In the genomic region with DNA sequence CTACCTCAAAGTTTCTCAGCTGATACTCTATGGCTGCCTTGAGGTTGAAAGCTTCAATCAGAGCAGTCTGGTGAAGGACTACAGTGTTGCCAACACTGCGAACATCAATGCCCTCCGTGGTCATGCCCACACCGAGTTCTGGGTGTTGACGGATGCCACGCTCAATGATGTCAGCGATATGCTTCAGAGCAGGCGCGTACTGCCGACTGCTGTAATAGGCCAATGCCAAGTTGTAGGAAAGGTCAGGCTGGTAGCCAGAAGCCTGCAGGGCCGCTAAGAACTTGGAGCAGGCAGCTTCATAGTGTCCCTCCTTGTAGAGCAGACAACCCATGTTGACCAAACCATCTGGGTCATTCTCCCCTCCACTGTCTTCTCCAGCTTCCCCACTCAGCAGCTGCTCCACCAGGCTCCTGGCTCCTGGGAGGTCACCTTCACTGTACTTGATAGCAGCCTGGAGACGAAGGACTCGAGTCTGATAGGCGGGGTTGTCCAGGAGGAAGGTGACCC, we compare ENCODE assay signal across 9 mouse cellular contexts. TPM values are rescaled to one million over a fixed set of nuclear protein-coding genes. Genes with fewer than 3 reads are reported as not detected.
DNase-seq lines count a peak whose midpoint lies in the region; ATAC-seq and TF ChIP-seq lines count a peak whose summit lies in the region.
"Not testable (repeated sequence)": the region's sequence is repeated elsewhere in the genome, so short reads cannot be mapped to it uniquely, and the experiment has no call there.
"Had no signal": no experiment of that assay in that cellular context is flagged by ENCODE, and none has a peak within 500 bp of the region (broad histone marks: within the 10 kb centered on the region; RNA-seq: fewer than 3 reads in every experiment).

No protein-coding gene starts in this region.

- 94% methylated on average over 13 of the region's 13 CpGs for WGBS in forebrain, embryonic 11.5 days
- WGBS in heart, embryonic 12.5 days, result 89% methylated on average over 13 of the region's 13 CpGs
- 94% methylated on average over 11 of the region's 13 CpGs for WGBS in hindbrain, embryonic 16.5 days
- 82% methylated on average over 13 of the region's 13 CpGs for WGBS in liver, embryonic 14.5 days (ENCODE audit: insufficient replicate concordance)
- 96% methylated on average over 13 of the region's 13 CpGs for WGBS in midbrain, embryonic 14.5 days
- 97% methylated on average over 13 of the region's 13 CpGs for WGBS in spleen, adult 2 months

- TF ChIP-seq EP300 in liver, embryonic 14.5 days (IDR thresholded peaks at IDR 0.05; ENCODE audit: low read depth), result not testable (repeated sequence)

- not testable (repeated sequence) for ATAC-seq in forebrain, embryonic 11.5 days (replicated peaks; ENCODE audit: low FRiP score); heart, embryonic 12.5 days (ENCODE audit: insufficient number of reproducible peaks, low FRiP score); midbrain, embryonic 14.5 days (ENCODE audit: low FRiP score, low TSS enrichment)
- ATAC-seq in hindbrain, embryonic 16.5 days, result peak; percentile 3; the same call in 1 of the 2 replicates
- 0 out of 2 replicates have a peak, but pooled peaks have one; percentile 2 for ATAC-seq in liver, embryonic 14.5 days (ENCODE audit: insufficient read depth)

- not testable (repeated sequence) for H3K4me1 ChIP-seq in forebrain, embryonic 11.5 days (replicated peaks; ENCODE audit: control insufficient read depth, insufficient read depth, low read length); heart, embryonic 12.5 days (replicated peaks); hindbrain, embryonic 16.5 days (ENCODE audit: control insufficient read depth, insufficient read depth, low read depth, low read length); liver, embryonic 14.5 days (replicated peaks; ENCODE audit: control insufficient read depth in 2 of 2, insufficient read depth in 2 of 2, low read length in 1 of 2); midbrain, embryonic 14.5 days (ENCODE audit: control insufficient read depth, insufficient read depth, low read length); spleen, adult 2 months (ENCODE audit: control insufficient read depth, insufficient read depth, insufficient read length)

- H3K4me3 ChIP-seq in forebrain, embryonic 11.5 days (ENCODE audit: low read depth, low read length), result peak overlapping the region; percentile 41; the same call in 1 of the 2 replicates
- H3K4me3 ChIP-seq in heart, embryonic 12.5 days, result peak overlapping the region; percentile 62
- peak overlapping the region; percentile 52 for H3K4me3 ChIP-seq in hindbrain, embryonic 16.5 days (ENCODE audit: low read length)
- peak overlapping the region; percentile 72; the same call in 1 of the 2 replicates for H3K4me3 ChIP-seq in layer of hippocampus, adult 2 months
- peak overlapping the region; percentile 52 to 78; a peak in 3 of 4 replicates for H3K4me3 ChIP-seq in liver, embryonic 14.5 days (ENCODE audit: insufficient read depth in 1 of 2, low read depth in 2 of 2, low read length in 2 of 2)
- H3K4me3 ChIP-seq in midbrain, embryonic 14.5 days (replicated peaks; ENCODE audit: low read depth, low read length), result peak overlapping the region; percentile 39
- peak overlapping the region; percentile 86; the same call in 1 of the 2 replicates for H3K4me3 ChIP-seq in spleen, adult 2 months (ENCODE audit: extremely low read depth, insufficient read depth, insufficient read length)

- H3K9ac ChIP-seq in forebrain, embryonic 11.5 days (ENCODE audit: low read length); hindbrain, embryonic 16.5 days (ENCODE audit: low read depth, low read length); liver, embryonic 14.5 days (replicated peaks); midbrain, embryonic 14.5 days (replicated peaks; ENCODE audit: low read length): not testable (repeated sequence)
- H3K9ac ChIP-seq in heart, embryonic 12.5 days, result peak overlapping the region; percentile 71; the same call in 1 of the 2 replicates

- TF ChIP-seq CTCF in layer of hippocampus, adult 2 months (conservative IDR thresholded peaks at IDR 0.05); liver, embryonic 14.5 days (IDR thresholded peaks at IDR 0.05; ENCODE audit: low read depth); spleen, adult 2 months (IDR thresholded peaks at IDR 0.05; ENCODE audit: extremely low read depth, insufficient read depth, insufficient read length, insufficient replicate concordance): not testable (repeated sequence)

- H3K4me2 ChIP-seq in forebrain, embryonic 11.5 days (ENCODE audit: low read depth, low read length, severe bottlenecking), result peak overlapping the region; percentile 65; the same call in 1 of the 2 replicates
- peak overlapping the region; percentile 82 for H3K4me2 ChIP-seq in heart, embryonic 12.5 days
- peak overlapping the region; percentile 71 for H3K4me2 ChIP-seq in hindbrain, embryonic 16.5 days (ENCODE audit: low read length)
- H3K4me2 ChIP-seq in liver, embryonic 14.5 days (ENCODE audit: low read depth), result peak overlapping the region; percentile 71; the same call in 1 of the 2 replicates
- peak overlapping the region; percentile 68 for H3K4me2 ChIP-seq in midbrain, embryonic 14.5 days (ENCODE audit: low read length)

- not testable (repeated sequence) for H3K27me3 ChIP-seq in forebrain, embryonic 11.5 days (ENCODE audit: control insufficient read depth, insufficient read depth, low read length); heart, embryonic 12.5 days (replicated peaks); hindbrain, embryonic 16.5 days (replicated peaks; ENCODE audit: control insufficient read depth, insufficient read depth, low read length); liver, embryonic 14.5 days (ENCODE audit: control insufficient read depth, insufficient read depth, low read length); midbrain, embryonic 14.5 days (ENCODE audit: control insufficient read depth, insufficient read depth, low read length); spleen, adult 2 months (ENCODE audit: control insufficient read depth, insufficient read depth, low read length)

- not testable (repeated sequence) for H3K36me3 ChIP-seq in forebrain, embryonic 11.5 days (ENCODE audit: control insufficient read depth, insufficient read depth, low read length); heart, embryonic 12.5 days; hindbrain, embryonic 16.5 days (ENCODE audit: control insufficient read depth, insufficient read depth, low read length); liver, embryonic 14.5 days (replicated peaks; ENCODE audit: control insufficient read depth, insufficient read depth, low read depth); midbrain, embryonic 14.5 days (ENCODE audit: control insufficient read depth, insufficient read depth, low read length); spleen, adult 2 months (ENCODE audit: control insufficient read depth, insufficient read depth, low read length)

- H3K9me3 ChIP-seq in forebrain, embryonic 11.5 days (ENCODE audit: control insufficient read depth, low read length); heart, embryonic 12.5 days (replicated peaks); hindbrain, embryonic 16.5 days (ENCODE audit: control insufficient read depth, low read length); liver, embryonic 14.5 days (ENCODE audit: control insufficient read depth, low read length); midbrain, embryonic 14.5 days (ENCODE audit: control insufficient read depth, low read length): not testable (repeated sequence)

- peak; percentile 22 for DNase-seq in cerebellum, adult 9-10 months
- DNase-seq in forebrain, embryonic 11.5 days (ENCODE audit: low spot score); layer of hippocampus, adult 2 months (ENCODE audit: low spot score in 2 of 2); liver, embryonic 14.5 days (ENCODE audit: low read depth in 3 of 3, low spot score in 3 of 3); midbrain, embryonic 14.5 days; spleen, adult 2 months (ENCODE audit: low read depth in 1 of 2, low spot score in 2 of 2): not testable (repeated sequence)

- not testable (repeated sequence) for H3K27ac ChIP-seq in forebrain, embryonic 11.5 days (ENCODE audit: low read depth, low read length); heart, embryonic 12.5 days (ENCODE audit: poor library complexity, severe bottlenecking); hindbrain, embryonic 16.5 days (ENCODE audit: low read depth, low read length); layer of hippocampus, adult 2 months; liver, embryonic 14.5 days; midbrain, embryonic 14.5 days (replicated peaks; ENCODE audit: low read depth, low read length); spleen, adult 2 months (ENCODE audit: insufficient read depth, low read length)

- TF ChIP-seq POLR2A in spleen, adult 2 months (IDR thresholded peaks at IDR 0.05; ENCODE audit: low read depth, low read length), result not testable (repeated sequence)

RNA-seq across cellular contexts. Expression of a gene that starts 0.8 kb away (rescaled TPM):
- 10.6 and 11.2 TPM in 2 replicates for polyA plus RNA-seq in forebrain, embryonic 11.5 days (2014; fragmentation: Nextera tagmentation; extraction: Ambion mirVana)
- polyA plus RNA-seq in heart, embryonic 12.5 days (2016; fragmentation: Nextera tagmentation; extraction: Ambion mirVana), result 6.1 and 6.7 TPM in 2 replicates
- 8.9 and 9.2 TPM in 2 replicates for polyA plus RNA-seq in hindbrain, embryonic 16.5 days (2015; fragmentation: Nextera tagmentation; extraction: Ambion mirVana)
- 1 to 10 TPM; 3.3 to 3.7 TPM for total RNA-seq in layer of hippocampus, adult 2 months (2021)
- 0.83 and 1.0 TPM in 2 replicates for polyA plus RNA-seq in liver, embryonic 14.5 days (2012; rRNA removed)
- polyA plus RNA-seq in liver, embryonic 14.5 days (2014; fragmentation: Nextera tagmentation; extraction: Ambion mirVana), result 1.1 and 1.4 TPM in 2 replicates
- 8.6 and 9.7 TPM in 2 replicates for polyA plus RNA-seq in midbrain, embryonic 14.5 days (2014; fragmentation: Nextera tagmentation; extraction: Ambion mirVana)
- 1.4 and 1.9 TPM in 2 replicates for polyA plus RNA-seq in spleen, adult 2 months (2012; rRNA removed)

RNA-seq across cellular contexts. Expression of a gene that starts 3.0 kb away (rescaled TPM):
- polyA plus RNA-seq in forebrain, embryonic 11.5 days (2014; fragmentation: Nextera tagmentation; extraction: Ambion mirVana), result 0.28 and 0.61 TPM in 2 replicates
- 0.72 and 1.5 TPM in 2 replicates for polyA plus RNA-seq in heart, embryonic 12.5 days (2016; fragmentation: Nextera tagmentation; extraction: Ambion mirVana)
- polyA plus RNA-seq in hindbrain, embryonic 16.5 days (2015; fragmentation: Nextera tagmentation; extraction: Ambion mirVana), result 0.77 and 1.1 TPM in 2 replicates
- total RNA-seq in layer of hippocampus, adult 2 months (2021), result under 1 TPM; 0.20 to 0.52 TPM
- polyA plus RNA-seq in liver, embryonic 14.5 days (2012; rRNA removed), result 0.05 and 0.09 TPM in 2 replicates
- polyA plus RNA-seq in liver, embryonic 14.5 days (2014; fragmentation: Nextera tagmentation; extraction: Ambion mirVana), result 0.05 and 0.11 TPM in 2 replicates
- polyA plus RNA-seq in midbrain, embryonic 14.5 days (2014; fragmentation: Nextera tagmentation; extraction: Ambion mirVana), result 0.93 and 1.2 TPM in 2 replicates
- 0.07 and 0.12 TPM in 2 replicates for polyA plus RNA-seq in spleen, adult 2 months (2012; rRNA removed)
- total RNA-seq: megakaryocyte-erythroid progenitor cell, adult 5-6 weeks had no signal

RNA-seq across cellular contexts. Expression of a gene that starts 42.6 kb away (rescaled TPM):
- polyA plus RNA-seq in forebrain, embryonic 11.5 days (2014; fragmentation: Nextera tagmentation; extraction: Ambion mirVana), result 6.7 and 7.2 TPM in 2 replicates
- polyA plus RNA-seq in heart, embryonic 12.5 days (2016; fragmentation: Nextera tagmentation; extraction: Ambion mirVana), result 9.7 and 10.7 TPM in 2 replicates
- 23.0 and 23.3 TPM in 2 replicates for polyA plus RNA-seq in hindbrain, embryonic 16.5 days (2015; fragmentation: Nextera tagmentation; extraction: Ambion mirVana)
- 10 to 100 TPM; 13.6 to 15.7 TPM for total RNA-seq in layer of hippocampus, adult 2 months (2021)
- polyA plus RNA-seq in liver, embryonic 14.5 days (2012; rRNA removed), result 0.56 and 0.58 TPM in 2 replicates
- polyA plus RNA-seq in liver, embryonic 14.5 days (2014; fragmentation: Nextera tagmentation; extraction: Ambion mirVana), result 0.69 and 1.0 TPM in 2 replicates
- polyA plus RNA-seq in midbrain, embryonic 14.5 days (2014; fragmentation: Nextera tagmentation; extraction: Ambion mirVana), result 17.0 and 21.2 TPM in 2 replicates
- polyA plus RNA-seq in spleen, adult 2 months (2012; rRNA removed), result 1.8 and 2.6 TPM in 2 replicates
